Mouse (Mus musculus) embryonic facial prominence, embryonic 13.5 days (tissue): ENCODE results near the gene Kdelr2. TPM values are rescaled to one million over a fixed set of nuclear protein-coding genes. Genes with fewer than 3 reads are reported as not detected.

ENCODE experiments used
- ATAC-seq: fragments of 200-750 bp; cut with Nextera tagmentation; 2 replicates; pipeline ENCODE4 v1.8.0; 2017; ENCODE audit warnings: low read depth; ENCODE audit not compliant: insufficient number of reproducible peaks, insufficient read depth, low FRiP score, low TSS enrichment
- H3K27ac ChIP-seq: fragments of 300-500 bp; sonication (generic); 2 replicates; pipeline ENCODE4 v1.5.1; 2015; ENCODE audit warnings: moderate library complexity, mild to moderate bottlenecking, inconsistent platforms
- H3K27me3 ChIP-seq: fragments of 300-500 bp; sonication (generic); 2 replicates; pipeline ENCODE4 v1.6.1; 2015; ENCODE audit warnings: mild to moderate bottlenecking, inconsistent platforms
- H3K36me3 ChIP-seq: fragments of 300-500 bp; sonication (generic); 2 replicates; pipeline ENCODE4 v1.6.1; 2015; ENCODE audit warnings: mild to moderate bottlenecking, inconsistent platforms
- H3K4me1 ChIP-seq: fragments of 300-500 bp; sonication (generic); 2 replicates; pipeline ENCODE4 v1.6.1; 2015; ENCODE audit warnings: inconsistent platforms
- H3K4me2 ChIP-seq: fragments of 300-500 bp; sonication (generic); 2 replicates; pipeline ENCODE4 v1.6.1; 2015; ENCODE audit warnings: moderate library complexity, mild to moderate bottlenecking, inconsistent platforms
- H3K4me3 ChIP-seq: fragments of 300-500 bp; sonication (generic); 2 replicates; pipeline ENCODE4 v1.5.1; 2015; ENCODE audit warnings: mild to moderate bottlenecking, inconsistent platforms
- H3K9ac ChIP-seq: fragments of 300-500 bp; sonication (generic); 2 replicates; pipeline ENCODE4 v1.6.1; 2015; ENCODE audit warnings: mild to moderate bottlenecking, inconsistent platforms
- H3K9me3 ChIP-seq: fragments of 300-500 bp; sonication (generic); 2 replicates; pipeline ENCODE4 v1.6.1; 2016; ENCODE audit warnings: inconsistent platforms
- WGBS: fragments of 180-500 bp; shearing (Covaris S2); methylation state at CpG from one replicate; pipeline ENCODE4 v1.1.7; 2015; ENCODE audit warnings: mixed read lengths; 5-methylcytosine and 5-hydroxymethylcytosine counted together
- polyA plus RNA-seq: library from polyadenylated mRNA; unstranded; fragments of >200 nt; fragmentation: Nextera tagmentation; extraction: Ambion mirVana; gene quantifications from 2 replicates; pipeline ENCODE4 v1.2.1, GENCODE M21; 2015

Kdelr2 gene
- polyA plus RNA-seq, 1 experiment from 2014 or later: 355 TPM

- Histone ChIP-seq H3K36me3 (peaks cover 16% of the 10 kb centered on the region), H3K4me3 (peak overlapping the region; percentile 73), H3K4me2 (peak overlapping the region; percentile 91), H3K9ac (peak overlapping the region; percentile 78), H3K27ac (no peak overlapping the region), H3K9me3 (no peaks in the 10 kb centered on the region), H3K4me1 (peaks cover 16% of the 10 kb centered on the region; the same call in 1 of the 2 replicates), H3K27me3 (0 out of 2 replicates have a peak, but pooled peaks cover 3% of the 10 kb centered on the region)
- WGBS: 72% methylated on average over 11 of the region's 11 CpGs
- no peak for ATAC-seq
These were observed 60.0 kb downstream of the Kdelr2 start for GRCm38 (mm10) chr5:143463671-143464070.

GRCm38 (mm10) chr5:143464100-143464756 is 60.6 kb downstream of the Kdelr2 start, which contains the start of gene Daglb:
TSS of gene Daglb (plus strand) at chr5:143464584.
- ATAC-seq: peak; percentile 91
- Histone ChIP-seq H3K4me2 (peak within 1 kb of the TSS; percentile 91), H3K36me3 (peaks cover 16% of the 10 kb centered on the region), H3K4me3 (peak within 1 kb of the TSS; percentile 73), H3K27ac (peak within 1 kb of the TSS; percentile 23; the same call in 1 of the 2 replicates), H3K9me3 (no peaks in the 10 kb centered on the region), H3K4me1 (peaks cover 16% of the 10 kb centered on the region; the same call in 1 of the 2 replicates), H3K27me3 (0 out of 2 replicates have a peak, but pooled peaks cover 3% of the 10 kb centered on the region), H3K9ac (peak within 1 kb of the TSS; percentile 78)
- WGBS: under 1% methylated on average over 43 of the region's 43 CpGs

- Histone ChIP-seq H3K4me1 (peaks cover 16% of the 10 kb centered on the region; the same call in 1 of the 2 replicates), H3K27me3 (0 out of 2 replicates have a peak, but pooled peaks cover 3% of the 10 kb centered on the region), H3K4me2 (peak overlapping the region; percentile 91), H3K4me3 (peak overlapping the region; percentile 73), H3K36me3 (peaks cover 22% of the 10 kb centered on the region), H3K9me3 (no peaks in the 10 kb centered on the region), H3K9ac (peak overlapping the region; percentile 78), H3K27ac (no peak overlapping the region)
- ATAC-seq: no peak
- WGBS: under 1% methylated on average over 20 of the region's 20 CpGs
These were observed 61.1 kb downstream of the Kdelr2 start for GRCm38 (mm10) chr5:143464757-143465118.

GRCm38 (mm10) chr5:143465156-143466085 is 61.8 kb downstream of the Kdelr2 start:
- ATAC-seq: no peak
- peak overlapping the region; percentile 91 for H3K4me2 ChIP-seq
- peaks cover 28% of the 10 kb centered on the region for H3K36me3 ChIP-seq
- H3K9ac ChIP-seq: peak overlapping the region; percentile 78
- 32% methylated on average over 23 of the region's 23 CpGs for WGBS
- peaks cover 16% of the 10 kb centered on the region; the same call in 1 of the 2 replicates for H3K4me1 ChIP-seq
- no peaks in the 10 kb centered on the region for H3K9me3 ChIP-seq
- no peak overlapping the region for H3K27ac ChIP-seq
- peak overlapping the region; percentile 73 for H3K4me3 ChIP-seq
- H3K27me3 ChIP-seq: 0 out of 2 replicates have a peak, but pooled peaks cover 3% of the 10 kb centered on the region

GRCm38 (mm10) chr5:143466891-143467669 is 63.4 kb downstream of the Kdelr2 start:
- 89% methylated on average over 23 of the region's 23 CpGs for WGBS
- peaks cover 30% of the 10 kb centered on the region for H3K36me3 ChIP-seq
- H3K9me3 ChIP-seq: no peaks in the 10 kb centered on the region
- peaks cover 16% of the 10 kb centered on the region; the same call in 1 of the 2 replicates for H3K4me1 ChIP-seq
- no peak overlapping the region for H3K4me3 ChIP-seq
- no peak overlapping the region for H3K27ac ChIP-seq
- H3K4me2 ChIP-seq: no peak overlapping the region
- H3K9ac ChIP-seq: peak overlapping the region; percentile 21; the same call in 1 of the 2 replicates
- ATAC-seq: no peak
- H3K27me3 ChIP-seq: 0 out of 2 replicates have a peak, but pooled peaks cover 3% of the 10 kb centered on the region

- H3K4me3 ChIP-seq: no peak overlapping the region
- 0 out of 2 replicates have a peak, but pooled peaks cover 3% of the 10 kb centered on the region for H3K27me3 ChIP-seq
- no peaks in the 10 kb centered on the region for H3K9me3 ChIP-seq
- peaks cover 16% of the 10 kb centered on the region; the same call in 1 of the 2 replicates for H3K4me1 ChIP-seq
- 89% methylated on average over 6 of the region's 6 CpGs for WGBS
- no peak overlapping the region for H3K9ac ChIP-seq
- ATAC-seq: no peak
- no peak overlapping the region for H3K4me2 ChIP-seq
- H3K27ac ChIP-seq: no peak overlapping the region
- H3K36me3 ChIP-seq: peaks cover 31% of the 10 kb centered on the region
These were observed 64.3 kb downstream of the Kdelr2 start for GRCm38 (mm10) chr5:143467931-143468330.

GRCm38 (mm10) chr5:143469628-143470027 is 66.0 kb downstream of the Kdelr2 start:
- ATAC-seq: no peak
- Histone ChIP-seq H3K4me2 (no peak overlapping the region), H3K27me3 (0 out of 2 replicates have a peak, but pooled peaks cover 3% of the 10 kb centered on the region), H3K9ac (no peak overlapping the region), H3K27ac (no peak overlapping the region), H3K4me1 (peaks cover 10% of the 10 kb centered on the region; the same call in 1 of the 2 replicates), H3K9me3 (no peaks in the 10 kb centered on the region), H3K36me3 (peaks cover 48% of the 10 kb centered on the region), H3K4me3 (no peak overlapping the region)
- 95% methylated on average over 8 of the region's 8 CpGs for WGBS

GRCm38 (mm10) chr5:143470421-143471164 is 67.0 kb downstream of the Kdelr2 start:
- Histone ChIP-seq H3K4me3 (no peak overlapping the region), H3K36me3 (peaks cover 57% of the 10 kb centered on the region), H3K4me2 (no peak overlapping the region), H3K9me3 (no peaks in the 10 kb centered on the region), H3K27me3 (0 out of 2 replicates have a peak, but pooled peaks cover 3% of the 10 kb centered on the region), H3K27ac (0 out of 2 replicates have a peak overlapping the region, but pooled peaks have one; percentile 18), H3K9ac (no peak overlapping the region), H3K4me1 (peaks cover 3% of the 10 kb centered on the region; the same call in 1 of the 2 replicates)
- 79% methylated on average over 15 of the region's 15 CpGs for WGBS
- no peak for ATAC-seq

- no peaks in the 10 kb centered on the region for H3K4me1 ChIP-seq
- no peaks in the 10 kb centered on the region for H3K9me3 ChIP-seq
- no peak overlapping the region for H3K27ac ChIP-seq
- peaks cover 63% of the 10 kb centered on the region for H3K36me3 ChIP-seq
- no peak overlapping the region for H3K4me3 ChIP-seq
- no peak overlapping the region for H3K4me2 ChIP-seq
- no peak for ATAC-seq
- 83% methylated on average over 3 of the region's 3 CpGs for WGBS
- H3K27me3 ChIP-seq: no peaks in the 10 kb centered on the region
- no peak overlapping the region for H3K9ac ChIP-seq
These were observed 67.5 kb downstream of the Kdelr2 start for GRCm38 (mm10) chr5:143471165-143471546.
